Comparison of ENCODE assay signal across 7 mouse cellular contexts in genomic region chr3:114032333-114032732, GRCm38 (mm10). TPM values are rescaled to one million over a fixed set of nuclear protein-coding genes. Genes with fewer than 3 reads are reported as not detected.
DNase-seq lines count a peak whose midpoint lies in the region; ATAC-seq and TF ChIP-seq lines count a peak whose summit lies in the region.

No protein-coding gene starts in this region.

- H3K4me1 ChIP-seq in lung, postnatal 0 days (ENCODE audit: insufficient read depth, low read depth, low read length): peaks cover 5% of the 10 kb centered on the region; the same call in 1 of the 2 replicates
- 0 out of 2 replicates have a peak, but pooled peaks cover 8% of the 10 kb centered on the region for H3K4me1 ChIP-seq in embryonic facial prominence, embryonic 12.5 days
- H3K4me1 ChIP-seq in intestine, embryonic 15.5 days (replicated peaks): peaks cover 6% of the 10 kb centered on the region; the same call in 1 of the 2 replicates
- H3K4me1 ChIP-seq in liver, embryonic 16.5 days (ENCODE audit: control insufficient read depth, low read depth, low read length): no peaks in the 10 kb centered on the region
- peaks cover 5% of the 10 kb centered on the region; the same call in 1 of the 2 replicates for H3K4me1 ChIP-seq in stomach, embryonic 15.5 days

- H3K9ac ChIP-seq in lung, postnatal 0 days (replicated peaks; ENCODE audit: low read depth): no peak overlapping the region
- peak overlapping the region; percentile 47; the same call in 1 of the 2 replicates for H3K9ac ChIP-seq in embryonic facial prominence, embryonic 12.5 days
- peak overlapping the region; percentile 17; the same call in 1 of the 2 replicates for H3K9ac ChIP-seq in intestine, embryonic 15.5 days
- no peak overlapping the region for H3K9ac ChIP-seq in liver, embryonic 16.5 days (ENCODE audit: low read depth, low read length)
- H3K9ac ChIP-seq in stomach, embryonic 15.5 days: no peak overlapping the region

- peak overlapping the region; percentile 94 for H3K4me2 ChIP-seq in lung, postnatal 0 days (replicated peaks; ENCODE audit: low read depth, low read length)
- H3K4me2 ChIP-seq in embryonic facial prominence, embryonic 12.5 days (replicated peaks): peak overlapping the region; percentile 73
- peak overlapping the region; percentile 91 for H3K4me2 ChIP-seq in intestine, embryonic 15.5 days (replicated peaks)
- peak overlapping the region; percentile 42 for H3K4me2 ChIP-seq in liver, embryonic 16.5 days (ENCODE audit: low read depth, low read length)
- peak overlapping the region; percentile 86 for H3K4me2 ChIP-seq in stomach, embryonic 15.5 days

- no peaks in the 10 kb centered on the region for H3K36me3 ChIP-seq in lung, postnatal 0 days (ENCODE audit: insufficient read depth, low read length)
- no peaks in the 10 kb centered on the region for H3K36me3 ChIP-seq in embryonic facial prominence, embryonic 12.5 days
- no peaks in the 10 kb centered on the region for H3K36me3 ChIP-seq in intestine, embryonic 15.5 days
- H3K36me3 ChIP-seq in liver, embryonic 16.5 days (ENCODE audit: control insufficient read depth, insufficient read depth): no peaks in the 10 kb centered on the region
- H3K36me3 ChIP-seq in stomach, embryonic 15.5 days: no peaks in the 10 kb centered on the region

- H3K27ac ChIP-seq in lung, postnatal 0 days (ENCODE audit: low read length): no peak overlapping the region
- 0 out of 2 replicates have a peak overlapping the region, but pooled peaks have one; percentile 87 for H3K27ac ChIP-seq in embryonic facial prominence, embryonic 12.5 days
- H3K27ac ChIP-seq in intestine, embryonic 15.5 days: no peak overlapping the region
- no peak overlapping the region for H3K27ac ChIP-seq in liver, embryonic 16.5 days (ENCODE audit: low read length)
- H3K27ac ChIP-seq in stomach, embryonic 15.5 days: no peak overlapping the region

- H3K9me3 ChIP-seq in lung, postnatal 0 days (ENCODE audit: low read length): no peaks in the 10 kb centered on the region
- H3K9me3 ChIP-seq in embryonic facial prominence, embryonic 12.5 days: no peaks in the 10 kb centered on the region
- no peaks in the 10 kb centered on the region for H3K9me3 ChIP-seq in intestine, embryonic 15.5 days
- H3K9me3 ChIP-seq in liver, embryonic 16.5 days (replicated peaks; ENCODE audit: control insufficient read depth, low read length): no peaks in the 10 kb centered on the region
- no peaks in the 10 kb centered on the region for H3K9me3 ChIP-seq in stomach, embryonic 15.5 days

- ATAC-seq in lung, postnatal 0 days: no peak
- ATAC-seq in embryonic facial prominence, embryonic 12.5 days (ENCODE audit: insufficient number of reproducible peaks, insufficient read depth, low FRiP score, low TSS enrichment): no peak
- no peak for ATAC-seq in intestine, embryonic 15.5 days
- no peak for ATAC-seq in liver, embryonic 16.5 days (ENCODE audit: low read depth)
- no peak for ATAC-seq in stomach, embryonic 15.5 days (ENCODE audit: insufficient read depth, low FRiP score, low read depth)

- peak; percentile 58 for TF ChIP-seq CTCF in lung, postnatal 0 days (IDR thresholded peaks at IDR 0.05)

- 12% methylated on average over 4 of the region's 4 CpGs for WGBS in lung, postnatal 0 days
- WGBS in embryonic facial prominence, embryonic 12.5 days: 4% methylated on average over 4 of the region's 4 CpGs
- 5% methylated on average over 4 of the region's 4 CpGs for WGBS in intestine, embryonic 15.5 days
- 7% methylated on average over 4 of the region's 4 CpGs for WGBS in liver, embryonic 16.5 days (ENCODE audit: insufficient replicate concordance)
- 2% methylated on average over 4 of the region's 4 CpGs for WGBS in stomach, embryonic 15.5 days

- peak; percentile 42 for DNase-seq in lung, postnatal 0 days (ENCODE audit: low spot score)
- no peak for DNase-seq in lung, postnatal 14 days
- DNase-seq in testis, postnatal 14 days (ENCODE audit: low spot score): no peak

- TF ChIP-seq EP300 in lung, postnatal 0 days (IDR thresholded peaks at IDR 0.05): no peak

- no peaks in the 10 kb centered on the region for H3K27me3 ChIP-seq in lung, postnatal 0 days (replicated peaks; ENCODE audit: insufficient read depth, low read length)
- H3K27me3 ChIP-seq in embryonic facial prominence, embryonic 12.5 days: no peaks in the 10 kb centered on the region
- no peaks in the 10 kb centered on the region; the same call in 1 of the 2 replicates for H3K27me3 ChIP-seq in intestine, embryonic 15.5 days (replicated peaks)
- peaks cover 21% of the 10 kb centered on the region for H3K27me3 ChIP-seq in liver, embryonic 16.5 days (ENCODE audit: control insufficient read depth, insufficient read depth, low read depth, low read length)
- no peaks in the 10 kb centered on the region for H3K27me3 ChIP-seq in stomach, embryonic 15.5 days (replicated peaks)

- H3K4me3 ChIP-seq in lung, postnatal 0 days (ENCODE audit: low read depth, low read length): no peak overlapping the region
- peak overlapping the region; percentile 49 for H3K4me3 ChIP-seq in embryonic facial prominence, embryonic 12.5 days
- peak overlapping the region; percentile 47 for H3K4me3 ChIP-seq in intestine, embryonic 15.5 days (replicated peaks)
- peak overlapping the region; percentile 28 for H3K4me3 ChIP-seq in liver, embryonic 16.5 days (ENCODE audit: low read depth, low read length)
- peak overlapping the region; percentile 60 for H3K4me3 ChIP-seq in stomach, embryonic 15.5 days (replicated peaks)

RNA-seq across cellular contexts. Expression of gene Col11a1, which starts 2.0 kb away (rescaled TPM):
- 0.45 and 0.54 TPM in 2 replicates for polyA plus RNA-seq in lung, postnatal 0 days (2015; fragmentation: Nextera tagmentation; extraction: Ambion mirVana)
- 51.6 and 53.9 TPM in 2 replicates for polyA plus RNA-seq in embryonic facial prominence, embryonic 12.5 days (2016; fragmentation: Nextera tagmentation; extraction: Ambion mirVana)
- 4.9 and 5.4 TPM in 2 replicates for polyA plus RNA-seq in intestine, embryonic 15.5 days (2015; fragmentation: Nextera tagmentation; extraction: Ambion mirVana)
- 1.9 and 2.0 TPM in 2 replicates for polyA plus RNA-seq in liver, embryonic 16.5 days (2015; fragmentation: Nextera tagmentation; extraction: Ambion mirVana)
- 13.6 and 15.4 TPM in 2 replicates for polyA plus RNA-seq in stomach, embryonic 15.5 days (2015; fragmentation: Nextera tagmentation; extraction: Ambion mirVana)

Comparison
In these comparisons a context has a peak if more than half of its experiments do, and no peak if none do; other contexts are left out.
1. H3K4me2 ChIP-seq: peak in every context shown above with its lines; median percentile 94 in lung, postnatal 0 days; 91 in intestine, embryonic 15.5 days; 86 in stomach, embryonic 15.5 days; 73 in embryonic facial prominence, embryonic 12.5 days; 42 in liver, embryonic 16.5 days.
2. H3K9ac ChIP-seq: peak in embryonic facial prominence, embryonic 12.5 days (single experiment) and intestine, embryonic 15.5 days (single experiment); none in lung, postnatal 0 days (single experiment), liver, embryonic 16.5 days (single experiment) and stomach, embryonic 15.5 days (single experiment).